Mouse (Mus musculus) embryonic facial prominence, embryonic 12.5 days (tissue): Measurements from ENCODE around the gene Rhof. TPM values are rescaled to one million over a fixed set of nuclear protein-coding genes. Genes with fewer than 3 reads are reported as not detected.
A peak's percentile ranks its signal among the peaks of the same experiment; 100 is the strongest.
"Not testable (repeated sequence)": the region's sequence is repeated elsewhere in the genome, so short reads cannot be mapped to it uniquely, and the experiment has no call there.

Source experiments
- ATAC-seq: fragments of 200-750 bp; cut with Nextera tagmentation; 2 replicates; pipeline ENCODE4 v1.8.0; 2017; ENCODE audit not compliant: insufficient number of reproducible peaks, insufficient read depth, low FRiP score, low TSS enrichment
- H3K27ac ChIP-seq: fragments of 300-500 bp; sonication (generic); 2 replicates; pipeline ENCODE4 v1.5.1; 2016; ENCODE audit warnings: mild to moderate bottlenecking
- H3K27me3 ChIP-seq: fragments of 300-500 bp; sonication (generic); 2 replicates; pipeline ENCODE4 v1.6.1; 2016; ENCODE audit warnings: mild to moderate bottlenecking, moderate library complexity
- H3K36me3 ChIP-seq: fragments of 300-500 bp; sonication (generic); 2 replicates; pipeline ENCODE4 v1.6.1; 2016; ENCODE audit warnings: mild to moderate bottlenecking
- H3K4me1 ChIP-seq: fragments of 300-500 bp; sonication (generic); 2 replicates; pipeline ENCODE4 v1.6.1; 2016
- H3K4me2 ChIP-seq: fragments of 300-500 bp; sonication (generic); replicated peaks from 2 replicates; pipeline ENCODE4 v1.6.1; 2016; ENCODE audit warnings: mild to moderate bottlenecking, moderate library complexity
- H3K4me3 ChIP-seq: fragments of 300-500 bp; sonication (generic); 2 replicates; pipeline ENCODE4 v1.5.1; 2016; ENCODE audit warnings: mild to moderate bottlenecking
- H3K9ac ChIP-seq: fragments of 300-500 bp; sonication (generic); 2 replicates; pipeline ENCODE4 v1.6.1; 2016; ENCODE audit warnings: mild to moderate bottlenecking, moderate library complexity
- H3K9me3 ChIP-seq: fragments of 300-500 bp; sonication (generic); 2 replicates; pipeline ENCODE4 v1.6.1; 2016; ENCODE audit warnings: mild to moderate bottlenecking, moderate library complexity
- WGBS: fragments of 180-500 bp; shearing (Covaris S2); methylation state at CpG from one replicate; pipeline ENCODE4 v1.1.7; 2016; 5-methylcytosine and 5-hydroxymethylcytosine counted together
- polyA plus RNA-seq: library from polyadenylated mRNA; unstranded; fragments of >200 nt; fragmentation: Nextera tagmentation; extraction: Ambion mirVana; gene quantifications from 2 replicates; pipeline ENCODE4 v1.2.1, GENCODE M21; 2016

Rhof gene
- polyA plus RNA-seq, 1 experiment from 2014 or later: 2.9 TPM

- ATAC-seq: peak; percentile 81
- H3K27ac ChIP-seq: peak overlapping the region; percentile 54
- H3K4me1 ChIP-seq: peaks cover 18% of the 10 kb centered on the region
- WGBS: 8% methylated on average over 45 of the region's 45 CpGs
- H3K9me3 ChIP-seq: no peaks in the 10 kb centered on the region
- H3K4me3 ChIP-seq: peak overlapping the region; percentile 75
- peak overlapping the region; percentile 68 for H3K9ac ChIP-seq
- H3K36me3 ChIP-seq: no peaks in the 10 kb centered on the region
- peak overlapping the region; percentile 95 for H3K4me2 ChIP-seq
- H3K27me3 ChIP-seq: no peaks in the 10 kb centered on the region; the same call in 1 of the 2 replicates
Measured at GRCm38 (mm10) chr5:123075576-123076418, 56.7 kb downstream of the Rhof start.

GRCm38 (mm10) chr5:123068714-123069113 is 63.8 kb downstream of the Rhof start:
- 90% methylated on average over 2 of the region's 2 CpGs for WGBS
- Histone ChIP-seq H3K4me2 (no peak overlapping the region), H3K36me3 (no peaks in the 10 kb centered on the region), H3K27ac (no peak overlapping the region), H3K4me1 (peaks cover 3% of the 10 kb centered on the region; the same call in 1 of the 2 replicates), H3K9ac (no peak overlapping the region), H3K27me3 (no peaks in the 10 kb centered on the region), H3K9me3 (no peaks in the 10 kb centered on the region), H3K4me3 (no peak overlapping the region)
- no peak for ATAC-seq

GRCm38 (mm10) chr5:123068115-123068514 is 64.4 kb downstream of the Rhof start, which contains the start of gene Tmem120b:
Gene Tmem120b (plus strand): TSS chr5:123068415.
- no peak within 1 kb of the TSS for H3K9ac ChIP-seq
- H3K9me3 ChIP-seq: no peaks in the 10 kb centered on the region
- H3K4me2 ChIP-seq: no peak within 1 kb of the TSS
- no peak within 1 kb of the TSS for H3K27ac ChIP-seq
- no peaks in the 10 kb centered on the region for H3K36me3 ChIP-seq
- H3K4me1 ChIP-seq: peaks cover 3% of the 10 kb centered on the region; the same call in 1 of the 2 replicates
- ATAC-seq: no peak
- no peaks in the 10 kb centered on the region for H3K27me3 ChIP-seq
- 86% methylated on average over 12 of the region's 12 CpGs for WGBS
- H3K4me3 ChIP-seq: no peak within 1 kb of the TSS

DNA sequence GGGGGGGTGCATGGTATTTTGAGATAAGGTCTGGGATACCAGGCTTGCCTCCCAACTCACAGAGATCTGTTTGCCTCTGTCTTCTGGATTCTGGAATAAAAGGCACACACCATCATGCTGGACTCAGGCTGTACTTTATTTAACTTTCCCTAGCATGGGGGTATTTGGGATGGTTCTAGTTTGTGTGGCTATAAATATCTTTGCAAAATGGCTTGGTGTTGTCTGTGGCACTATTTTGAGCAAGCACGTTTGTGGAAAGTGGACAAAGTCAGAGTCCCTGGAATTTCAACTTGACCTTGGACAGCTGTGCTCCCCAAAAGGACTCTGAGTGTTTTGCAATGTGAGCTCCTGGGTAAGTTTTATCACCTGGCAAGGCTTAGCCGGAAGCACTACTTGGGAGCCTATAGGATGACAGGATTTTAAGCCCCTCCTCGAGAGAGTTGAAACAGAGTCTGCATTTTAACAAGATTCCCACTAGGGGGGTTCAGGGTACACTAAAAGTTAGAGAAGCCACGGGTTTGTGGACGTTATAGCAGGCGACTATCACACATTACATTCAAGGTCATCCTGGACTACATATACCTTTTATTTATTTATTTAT is 65.0 kb downstream of the Rhof start:
- Histone ChIP-seq H3K4me3 (no peak overlapping the region), H3K4me1 (peaks cover 3% of the 10 kb centered on the region; the same call in 1 of the 2 replicates), H3K27me3 (no peaks in the 10 kb centered on the region), H3K4me2 (no peak overlapping the region), H3K27ac (no peak overlapping the region), H3K36me3 (no peaks in the 10 kb centered on the region), H3K9ac (no peak overlapping the region), H3K9me3 (no peaks in the 10 kb centered on the region)
- ATAC-seq: no peak
- 18% methylated on average over 6 of the region's 6 CpGs for WGBS

GRCm38 (mm10) chr5:123064207-123064606 is 68.3 kb downstream of the Rhof start:
- 28% methylated on average over 6 of the region's 6 CpGs for WGBS
- Histone ChIP-seq H3K9me3 (no peaks in the 10 kb centered on the region), H3K4me1 (peaks cover 13% of the 10 kb centered on the region), H3K4me2 (no peak overlapping the region), H3K27me3 (no peaks in the 10 kb centered on the region), H3K4me3 (no peak overlapping the region), H3K36me3 (no peaks in the 10 kb centered on the region), H3K9ac (no peak overlapping the region), H3K27ac (no peak overlapping the region)
- ATAC-seq: no peak

DNA sequence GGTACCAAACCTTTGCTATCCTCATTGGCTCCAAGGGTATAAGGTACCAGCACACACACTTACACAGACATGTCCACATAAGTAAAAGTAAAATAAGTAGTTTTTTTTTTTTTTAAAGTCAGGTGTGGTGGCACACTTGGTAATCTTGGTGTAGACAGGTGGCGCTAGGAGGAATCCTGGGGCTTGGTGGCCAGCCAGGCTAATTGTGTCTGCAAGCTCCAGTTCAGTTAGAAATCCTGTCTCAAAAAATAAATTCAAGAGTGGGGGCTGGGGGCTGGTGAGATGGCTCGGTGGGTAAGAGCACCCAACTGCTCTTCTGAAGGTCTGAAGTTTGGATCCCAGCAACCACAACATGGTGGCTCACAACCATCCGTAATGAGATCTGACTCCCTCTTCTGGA is 69.4 kb downstream of the Rhof start:
- WGBS: 79% methylated on average over 3 of the region's 3 CpGs
- H3K4me2 ChIP-seq: no peak overlapping the region
- ATAC-seq: no peak

GRCm38 (mm10) chr5:123061402-123061749 is 71.1 kb downstream of the Rhof start:
- 74% methylated on average over 6 of the region's 6 CpGs for WGBS
- not testable (repeated sequence) for ATAC-seq, H3K4me2 ChIP-seq, H3K27ac ChIP-seq, H3K36me3 ChIP-seq, H3K9me3 ChIP-seq, H3K27me3 ChIP-seq, H3K9ac ChIP-seq, H3K4me3 ChIP-seq
- H3K4me1 ChIP-seq: peaks cover 13% of the 10 kb centered on the region

More for the DNA sequence above, 69.4 kb downstream of the Rhof start:
- Histone ChIP-seq H3K36me3 (no peaks in the 10 kb centered on the region), H3K9ac (no peak overlapping the region), H3K9me3 (no peaks in the 10 kb centered on the region), H3K4me1 (peaks cover 13% of the 10 kb centered on the region), H3K4me3 (no peak overlapping the region), H3K27me3 (no peaks in the 10 kb centered on the region), H3K27ac (no peak overlapping the region)

- ATAC-seq: no peak
- H3K9me3 ChIP-seq: no peaks in the 10 kb centered on the region
- H3K4me3 ChIP-seq: no peak overlapping the region
- H3K4me1 ChIP-seq: peaks cover 13% of the 10 kb centered on the region
- H3K36me3 ChIP-seq: no peaks in the 10 kb centered on the region
- WGBS: 50% methylated on average over 9 of the region's 9 CpGs
- H3K9ac ChIP-seq: no peak overlapping the region
- H3K4me2 ChIP-seq: peak overlapping the region; percentile 19; the same call in 1 of the 2 replicates
- no peaks in the 10 kb centered on the region for H3K27me3 ChIP-seq
- H3K27ac ChIP-seq: peak overlapping the region; percentile 69
Measured at GRCm38 (mm10) chr5:123060706-123061401, 71.6 kb downstream of the Rhof start.

GRCm38 (mm10) chr5:123059757-123060520 is 72.6 kb downstream of the Rhof start:
- Histone ChIP-seq H3K27me3 (no peaks in the 10 kb centered on the region), H3K36me3 (no peaks in the 10 kb centered on the region), H3K4me3 (no peak overlapping the region), H3K27ac (peak overlapping the region; percentile 69), H3K4me1 (peaks cover 13% of the 10 kb centered on the region), H3K9me3 (no peaks in the 10 kb centered on the region), H3K9ac (no peak overlapping the region), H3K4me2 (peak overlapping the region; percentile 4; the same call in 1 of the 2 replicates)
- WGBS: 24% methylated on average over 14 of the region's 14 CpGs
- ATAC-seq: no peak

- Histone ChIP-seq H3K9ac (no peak overlapping the region), H3K27me3 (no peaks in the 10 kb centered on the region), H3K4me2 (peak overlapping the region; percentile 39), H3K4me3 (peak overlapping the region; percentile 30), H3K9me3 (no peaks in the 10 kb centered on the region), H3K4me1 (peaks cover 10% of the 10 kb centered on the region; the same call in 1 of the 2 replicates), H3K36me3 (no peaks in the 10 kb centered on the region), H3K27ac (no peak overlapping the region)
- WGBS: 43% methylated on average over 16 of the region's 16 CpGs
- no peak for ATAC-seq
Measured at GRCm38 (mm10) chr5:123058251-123059102, 74.0 kb downstream of the Rhof start.
